Mouse (Mus musculus) layer of hippocampus, adult 18-20 months (tissue): ENCODE measurements around the gene Ppfia1. TPM values are rescaled to one million over a fixed set of nuclear protein-coding genes. Genes with fewer than 3 reads are reported as not detected.

Source experiments
- DNase-seq, 2 experiments: peaks; one replicate each; pipeline ENCODE4 v3.0.0; 2022; ENCODE audit warnings: low spot score in 2 of 2
- total RNA-seq, 2 experiments: library from RNA; stranded (reverse); gene quantifications; 2 replicates each; pipeline ENCODE4 v1.2.3; 2021

Gene Ppfia1
- total RNA-seq, 2 experiments from 2014 or later: 35.6 to 37.0 TPM

DNA sequence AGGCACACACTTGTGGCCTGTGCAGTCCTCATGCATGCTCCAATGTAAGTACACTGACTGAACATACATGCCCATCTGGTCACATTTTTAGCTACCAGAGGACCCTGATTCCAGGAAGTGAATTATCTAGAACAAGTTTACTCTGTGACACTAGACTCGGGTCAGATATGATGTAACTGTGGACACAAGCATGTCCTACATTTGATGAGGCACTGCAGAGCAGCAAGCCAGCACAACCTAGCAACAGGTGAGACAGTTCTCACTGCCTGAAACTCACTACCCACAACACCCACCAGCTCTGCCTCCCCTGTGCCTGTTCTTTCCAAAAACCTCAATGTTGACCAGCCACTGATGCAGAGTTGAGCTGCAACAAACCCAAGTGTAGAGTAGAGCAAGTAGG lies 2.7 kb downstream of the Ppfia1 start:
- no peak for DNase-seq

DNA sequence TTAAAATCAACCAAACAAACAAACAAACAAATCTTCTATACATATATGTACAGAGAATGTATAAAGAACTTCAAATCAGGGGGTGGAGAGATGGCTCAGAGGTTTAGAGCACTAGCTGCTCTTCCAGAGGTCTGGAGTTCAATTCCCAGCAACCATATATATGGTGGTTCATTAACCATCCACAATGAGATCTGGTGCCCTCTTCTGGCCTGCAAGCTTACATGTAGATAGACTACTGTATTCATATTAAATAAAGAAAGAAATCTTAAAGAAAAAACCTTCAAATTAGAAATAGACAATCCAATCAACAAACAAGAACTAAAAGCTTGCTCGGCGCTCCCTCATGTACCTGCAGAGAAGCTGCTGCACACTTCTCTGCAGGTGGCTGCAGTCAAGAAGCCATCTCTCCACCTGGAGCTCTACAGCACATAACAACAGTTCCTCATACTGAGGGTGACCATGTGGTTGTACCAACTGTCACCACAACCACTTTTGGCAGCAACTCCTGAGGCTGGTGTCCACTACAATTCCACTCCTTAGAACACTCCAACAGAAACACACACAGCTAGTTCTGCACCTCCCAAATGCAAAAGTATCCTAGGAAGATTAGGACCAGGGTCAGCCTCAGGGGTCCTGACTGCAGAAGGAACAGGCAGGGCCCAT lies 3.5 kb downstream of the Ppfia1 start:
- DNase-seq: no peak

DNA sequence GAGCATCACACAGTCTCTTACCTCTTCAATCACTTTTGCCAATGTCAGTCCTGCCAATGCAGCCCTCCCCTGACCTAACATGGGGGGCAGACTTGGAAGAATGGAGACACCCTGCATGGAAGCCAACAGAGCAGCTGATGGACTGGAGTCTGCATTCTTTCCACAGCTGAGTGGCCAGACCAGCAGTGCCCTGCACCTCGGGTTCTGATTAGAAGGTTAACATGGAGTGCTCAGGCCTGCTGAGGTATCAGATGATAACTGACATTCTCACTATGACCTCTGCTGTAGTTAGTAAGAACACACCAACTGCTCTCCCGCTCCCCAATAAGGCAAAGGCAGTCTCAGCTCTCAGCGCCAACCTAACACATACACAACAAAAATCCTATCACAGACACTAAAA lies 8.3 kb downstream of the Ppfia1 start:
- DNase-seq: no peak

DNA sequence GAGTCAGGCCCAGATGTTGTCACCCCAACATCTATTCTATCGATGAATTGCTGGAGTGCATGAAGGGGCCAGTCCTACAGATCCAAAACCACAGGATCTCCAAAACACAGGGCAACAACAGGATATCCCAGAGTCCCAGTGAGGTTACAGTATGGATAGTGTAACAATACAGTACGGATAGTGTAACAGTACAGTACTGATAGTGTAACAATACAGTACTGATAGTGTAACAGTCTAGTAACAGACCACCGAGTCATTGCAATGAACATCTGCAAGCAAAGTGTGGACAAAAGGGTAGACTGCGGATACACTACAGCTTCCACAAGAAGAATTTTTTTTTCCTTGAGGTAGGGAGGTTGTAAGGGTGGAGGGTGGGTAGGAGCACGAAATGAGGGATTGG lies 12.2 kb downstream of the Ppfia1 start:
- no peak for DNase-seq

DNA sequence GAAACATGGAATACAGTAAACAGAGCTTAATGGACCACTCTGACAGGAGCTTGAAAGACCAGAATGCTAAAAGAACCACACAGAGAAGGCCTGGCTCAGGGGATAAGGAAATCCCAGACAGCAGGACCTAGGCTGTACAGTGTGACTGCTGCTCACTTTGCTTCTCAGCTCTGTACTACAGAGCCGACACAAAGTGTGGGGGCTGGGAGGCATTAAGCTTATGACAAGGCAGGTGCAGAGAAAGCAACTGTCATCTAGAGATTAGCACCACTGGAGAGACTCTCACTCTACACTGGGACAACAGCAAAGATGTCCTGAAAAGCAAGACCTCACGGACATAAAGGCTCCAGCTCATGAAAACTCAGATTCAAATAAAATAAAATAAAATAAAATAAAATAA lies 14.4 kb downstream of the Ppfia1 start:
- no peak for DNase-seq

DNA sequence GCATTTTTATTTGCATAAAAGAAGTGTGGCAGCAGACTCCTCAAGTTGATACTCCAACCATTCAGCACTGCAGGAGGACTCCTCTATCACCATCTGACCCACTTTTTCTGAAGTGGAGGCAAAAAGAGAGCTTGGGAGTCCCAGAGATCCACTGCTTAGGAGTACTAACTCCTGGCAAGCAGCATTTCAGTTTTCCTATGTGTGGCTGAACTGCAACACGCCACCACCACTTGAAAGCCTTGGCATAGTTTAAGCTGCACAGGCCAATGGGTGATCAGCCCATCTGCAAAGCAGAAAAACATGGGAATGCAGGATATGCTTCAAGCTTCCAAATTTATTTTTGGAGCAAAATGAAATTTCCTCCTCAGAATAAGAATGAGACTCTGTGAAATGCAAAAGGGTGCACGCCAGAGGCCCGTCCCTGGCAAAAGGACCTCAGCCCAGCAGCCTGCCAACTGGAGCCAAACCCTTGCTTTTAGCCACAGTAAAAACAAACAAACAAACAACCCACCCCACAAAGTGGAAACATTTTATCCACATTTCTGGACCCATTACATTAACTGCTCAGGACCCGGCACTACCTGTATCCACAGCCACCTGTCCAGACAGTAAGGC lies 15.4 kb downstream of the Ppfia1 start:
- no peak for DNase-seq

DNA sequence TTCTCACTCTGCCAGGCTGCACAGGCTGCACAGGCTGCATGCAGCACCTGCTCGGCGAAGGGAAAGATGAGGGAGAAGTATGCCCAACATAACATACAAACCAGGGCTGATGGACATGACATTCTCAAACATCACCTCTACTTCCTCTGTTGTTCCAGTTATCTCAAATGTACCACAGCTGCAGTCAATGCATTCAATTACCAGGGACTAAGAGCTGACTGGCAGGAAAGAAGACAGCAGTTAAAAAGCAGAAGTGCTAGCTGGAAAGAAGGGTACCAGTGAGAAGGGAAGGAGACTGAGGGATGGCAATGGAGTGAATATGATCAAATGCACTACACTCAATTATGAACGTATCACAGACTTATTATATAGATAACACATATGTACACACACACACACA lies 17.2 kb downstream of the Ppfia1 start:
- DNase-seq: no peak

DNA sequence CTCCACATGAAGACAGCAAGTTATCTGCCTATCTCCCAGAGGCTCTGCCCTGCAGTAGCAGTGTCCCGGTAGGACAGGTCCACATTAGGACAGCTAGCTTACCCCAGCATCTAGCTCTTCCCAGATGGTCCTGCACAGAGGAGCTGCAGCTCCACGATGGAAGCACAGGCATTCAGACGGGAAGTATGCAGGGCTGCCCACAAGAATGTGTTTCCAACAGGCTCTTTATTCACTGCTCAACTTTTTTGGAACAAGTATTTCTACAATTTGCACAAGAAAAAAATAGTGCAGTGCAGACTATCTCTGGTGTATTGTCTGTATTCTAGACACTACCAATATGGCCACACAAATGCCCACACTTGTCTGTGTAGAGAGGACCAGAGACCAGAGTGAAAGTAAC lies 18.8 kb downstream of the Ppfia1 start:
- no peak for DNase-seq

DNA sequence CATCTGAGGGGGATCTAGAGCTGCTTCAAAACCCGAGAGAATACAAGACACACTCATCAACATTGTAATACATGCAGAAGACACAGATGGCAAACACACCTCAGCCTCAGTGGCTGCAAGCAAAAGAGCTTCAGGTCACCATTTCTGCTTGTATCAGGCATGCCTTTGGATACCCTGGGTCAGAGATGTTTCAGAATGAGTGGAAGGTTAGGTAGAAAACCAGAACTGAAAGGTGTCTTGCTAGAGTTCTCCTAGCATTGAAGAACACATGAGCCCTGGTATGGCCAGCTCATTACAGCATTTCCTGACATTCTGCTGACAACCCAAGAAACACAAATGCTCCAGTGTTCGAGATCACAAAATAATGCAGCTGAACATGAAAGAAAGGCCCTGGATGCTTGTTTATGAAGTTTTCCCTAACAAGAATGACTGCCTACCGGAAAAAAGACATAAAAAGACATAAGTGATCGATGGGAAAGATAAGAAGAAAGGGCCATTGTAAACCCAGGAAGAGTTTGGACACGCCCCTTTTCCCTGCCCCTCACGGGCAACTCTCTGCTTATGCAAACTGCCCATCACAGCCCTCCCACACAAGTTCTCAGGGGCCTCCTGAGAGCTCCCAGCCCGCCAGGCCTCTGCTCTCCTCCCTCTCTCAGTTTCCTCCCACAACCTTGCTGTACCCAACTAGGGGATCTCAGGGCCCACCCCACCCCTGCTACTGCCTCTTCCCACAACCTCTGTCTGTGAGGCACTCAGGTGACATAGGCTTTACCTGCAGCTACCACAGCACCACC lies 21.7 kb downstream of the Ppfia1 start:
- no peak for DNase-seq

DNA sequence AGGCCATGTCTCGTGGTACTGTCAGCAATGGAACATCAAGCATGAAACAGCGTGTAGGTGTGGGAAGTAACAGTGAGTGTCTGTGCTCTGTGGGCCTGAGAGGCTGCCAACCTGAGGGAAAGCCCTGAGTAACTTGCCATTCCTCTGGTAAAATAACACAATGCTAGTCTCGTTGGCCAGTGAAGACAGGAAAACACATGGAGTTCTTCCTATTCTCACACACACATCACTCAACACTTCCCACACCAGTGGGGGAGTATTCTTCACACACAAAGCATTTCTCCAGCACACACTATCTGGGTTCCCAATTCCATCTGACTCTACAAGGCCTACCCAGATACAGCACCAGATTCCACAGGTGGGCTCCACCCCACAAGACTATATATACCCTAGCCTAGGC lies 23.7 kb downstream of the Ppfia1 start:
- peak in 1 of 2 experiments; percentile 29 for DNase-seq

DNA sequence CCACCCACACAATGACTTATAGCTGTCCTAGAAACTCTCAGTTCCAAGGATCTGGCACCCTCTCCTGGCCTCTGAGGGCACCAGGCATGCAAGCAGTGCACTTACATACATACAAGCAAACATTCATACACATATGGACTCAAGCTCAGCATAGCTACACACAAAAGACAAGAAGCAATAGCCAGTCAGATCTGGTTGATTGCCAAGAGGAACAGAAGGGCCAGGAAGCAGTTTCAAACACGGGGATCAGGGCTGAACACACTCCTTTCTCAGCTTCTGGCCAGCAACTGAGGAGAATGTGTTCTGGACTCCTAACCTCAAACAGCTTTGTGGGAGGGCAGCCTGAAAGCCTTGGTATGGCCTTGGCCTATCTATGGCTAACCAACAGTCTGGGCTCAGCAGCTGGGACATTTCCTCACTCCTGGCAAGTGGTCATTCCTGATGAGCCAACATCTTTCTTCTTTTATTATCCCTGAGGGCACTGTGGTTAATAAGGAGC lies 25.8 kb downstream of the Ppfia1 start:
- no peak for DNase-seq

DNA sequence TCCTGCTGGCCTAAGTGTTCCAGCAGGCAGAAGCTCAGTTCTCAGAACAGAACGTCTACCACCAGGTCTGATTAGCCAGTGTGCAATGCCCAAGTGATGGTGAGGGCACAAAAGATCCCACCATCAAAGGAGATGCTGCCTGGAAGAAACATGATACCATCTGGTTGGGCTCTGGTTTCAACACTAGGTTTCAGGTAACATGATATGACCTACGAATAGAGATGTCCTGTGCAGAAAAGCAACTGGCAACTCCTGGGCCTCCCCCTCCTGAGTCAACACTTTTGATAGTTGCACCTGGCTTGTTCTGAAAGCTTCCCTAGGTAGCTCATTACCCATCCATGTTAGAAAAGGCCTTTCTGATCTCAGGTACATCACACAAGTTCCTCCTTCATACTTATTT lies 26.9 kb downstream of the Ppfia1 start:
- no peak for DNase-seq

DNA sequence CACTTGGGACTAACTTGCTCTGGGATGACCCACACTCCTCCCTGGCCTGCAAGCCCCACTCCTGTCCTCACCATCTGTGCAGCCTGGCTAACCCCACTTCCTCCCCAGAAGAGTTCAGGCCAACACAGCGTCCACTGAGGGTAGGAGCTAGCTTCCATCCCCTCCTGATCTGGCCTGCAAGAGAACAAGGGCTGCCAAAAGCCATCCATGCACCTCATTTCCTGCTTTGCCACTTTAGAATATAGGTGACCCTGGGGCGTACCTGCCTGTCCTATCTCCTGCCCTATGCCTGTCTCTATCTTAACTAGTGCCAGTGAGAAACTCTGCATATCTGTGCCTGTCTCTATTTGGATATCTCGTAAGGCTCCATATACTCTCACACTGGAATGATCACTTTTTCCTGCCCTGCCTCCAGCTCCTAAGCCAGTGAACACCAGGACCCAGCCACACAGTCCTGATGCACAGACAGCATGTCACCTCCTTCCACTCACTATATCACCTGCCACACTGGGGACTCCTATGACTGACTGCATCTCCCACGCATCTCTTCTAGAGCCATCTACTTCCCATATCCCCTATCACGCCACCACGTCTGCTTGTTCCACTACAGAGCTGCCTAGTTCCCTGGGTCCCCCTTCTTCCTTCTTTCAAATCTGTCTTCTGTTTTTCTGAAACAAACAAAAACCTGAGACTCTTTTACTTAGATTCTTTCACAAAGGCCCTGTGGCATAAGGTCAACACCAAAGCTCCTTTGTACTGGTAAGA lies 28.9 kb downstream of the Ppfia1 start:
- no peak for DNase-seq

DNA sequence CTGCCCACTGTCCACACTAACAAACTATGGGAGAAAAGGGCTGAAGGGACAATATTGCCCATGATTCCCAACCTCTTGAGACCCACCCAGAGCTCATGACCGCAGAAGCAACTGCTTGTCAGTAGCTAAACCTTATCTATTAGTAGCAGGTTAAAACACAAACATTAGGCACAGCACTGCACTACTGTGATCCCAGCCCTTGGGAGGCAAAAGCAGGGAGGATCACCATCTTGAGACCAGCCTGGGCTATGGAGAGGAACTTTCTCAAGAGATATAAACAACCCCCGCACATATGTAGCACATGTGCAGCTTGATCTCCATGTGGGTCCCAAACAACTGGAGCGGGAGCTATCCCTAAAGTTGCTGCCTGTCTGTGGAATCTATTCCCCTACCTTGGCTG lies 30.1 kb downstream of the Ppfia1 start:
- no peak for DNase-seq

DNA sequence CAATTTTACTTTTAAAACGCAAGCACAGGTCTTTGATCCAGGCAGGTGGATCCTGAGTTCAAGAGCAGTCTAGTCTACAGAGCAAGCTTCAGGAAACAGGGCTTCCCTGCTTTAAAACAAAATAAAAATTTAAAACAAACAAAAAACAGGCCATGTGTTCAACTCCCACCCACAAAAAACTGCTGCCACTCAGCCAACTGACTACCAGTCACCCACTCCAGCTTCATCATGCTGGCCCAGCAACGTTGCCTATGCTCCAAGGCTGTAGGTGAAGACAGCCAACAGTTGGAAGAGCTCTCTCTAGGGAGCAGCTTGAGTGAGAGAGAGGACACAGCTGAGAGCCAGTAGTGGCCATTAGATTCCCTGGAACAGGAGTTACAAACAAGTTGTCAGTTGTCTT lies 31.6 kb downstream of the Ppfia1 start:
- DNase-seq: peak; percentile 50 to 69

DNA sequence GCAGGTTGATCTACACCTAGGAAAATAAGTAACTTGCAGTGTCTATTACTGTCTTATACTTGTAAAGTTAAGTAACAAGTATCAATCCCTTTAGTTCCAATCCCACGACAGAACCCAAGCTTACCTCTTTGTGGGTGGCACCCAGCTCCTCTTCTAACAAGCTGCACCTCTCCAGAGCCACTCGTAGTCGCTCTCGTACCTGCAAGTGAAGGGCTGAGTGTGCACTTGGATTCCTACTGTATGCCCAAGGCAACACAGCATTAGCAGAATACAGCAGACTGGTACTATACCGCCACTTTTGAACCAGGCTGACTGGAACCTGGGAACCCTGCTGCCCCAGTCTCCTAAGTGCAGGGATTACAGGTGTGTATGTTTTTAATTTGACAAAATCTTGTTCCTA lies 33.7 kb downstream of the Ppfia1 start:
- DNase-seq: no peak

DNA sequence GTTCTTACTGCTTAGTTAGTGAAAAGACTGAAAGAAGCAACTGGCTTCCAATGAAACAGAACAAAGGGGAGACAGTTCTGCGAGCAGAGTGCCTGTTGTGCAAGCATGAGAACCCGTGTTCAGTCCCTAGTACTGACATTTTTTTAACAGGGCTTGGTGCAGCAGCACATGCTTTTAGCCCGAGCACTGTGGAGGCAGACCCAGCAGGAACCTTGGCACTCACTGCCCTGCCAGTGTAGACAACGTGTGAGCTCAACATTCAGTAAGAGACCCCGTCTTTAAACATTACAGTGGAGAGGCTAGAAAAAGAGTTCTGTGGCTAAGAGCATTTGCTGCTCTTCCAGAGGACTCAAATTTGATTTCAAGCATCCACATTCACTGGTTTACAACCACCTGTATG lies 36.8 kb downstream of the Ppfia1 start:
- DNase-seq: no peak

DNA sequence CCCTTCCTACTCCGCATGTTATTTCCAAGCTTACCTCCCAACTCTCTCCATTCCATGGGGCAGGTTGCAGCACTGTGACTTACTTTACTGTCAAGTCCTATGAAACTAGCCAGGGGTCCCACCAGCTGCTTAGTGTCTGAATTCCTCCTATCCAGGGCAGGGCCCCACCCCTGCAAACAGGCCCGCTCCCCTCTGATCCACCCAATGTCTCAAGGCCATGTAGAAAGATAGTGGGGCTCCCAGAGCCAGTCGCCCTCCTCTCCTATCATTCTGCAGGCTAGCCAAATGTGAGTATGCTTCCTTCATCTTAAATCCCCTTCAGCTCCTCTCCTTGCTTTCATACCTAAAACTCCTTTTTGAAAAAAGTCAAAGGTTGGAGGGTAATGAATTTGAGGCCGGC lies 44.4 kb downstream of the Ppfia1 start:
- no peak for DNase-seq

DNA sequence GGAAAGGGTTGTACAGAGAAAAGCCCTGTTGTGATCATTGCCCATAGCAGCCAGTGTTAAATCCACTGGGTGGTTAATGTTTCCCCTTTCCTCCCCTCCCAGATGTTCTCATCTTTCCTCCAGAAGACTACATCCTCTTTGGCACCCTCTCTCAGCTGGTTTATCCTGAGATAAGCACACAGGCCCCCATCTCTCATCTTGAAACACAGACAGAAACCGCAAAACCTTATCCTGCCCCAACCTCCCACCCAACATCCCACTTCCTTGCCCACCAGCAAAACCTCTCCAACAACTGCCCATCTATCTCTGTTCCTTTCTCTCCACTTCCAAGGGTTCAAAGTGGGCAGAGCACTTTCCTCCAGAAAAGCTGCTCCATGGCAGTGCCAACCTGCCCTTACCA lies 46.7 kb downstream of the Ppfia1 start:
- DNase-seq: no peak

DNA sequence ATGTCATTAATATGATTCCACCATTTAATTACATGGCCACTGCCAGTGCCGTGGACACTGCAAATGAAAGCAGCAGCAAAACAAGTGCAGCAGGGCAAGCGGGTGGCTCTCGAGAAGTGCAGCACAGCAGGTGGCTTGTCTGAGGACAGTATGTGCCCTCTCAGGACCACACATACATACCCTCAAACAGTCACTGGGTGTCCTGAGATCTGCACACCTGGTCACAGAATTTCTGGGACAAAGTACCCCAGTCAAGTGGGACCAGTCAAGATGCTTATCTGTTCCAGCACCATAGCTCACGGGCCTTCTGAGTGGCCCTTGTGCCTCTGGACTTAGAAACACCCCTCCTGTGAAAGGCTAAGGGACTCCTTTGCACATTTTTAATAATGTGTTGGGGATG lies 49.6 kb downstream of the Ppfia1 start:
- DNase-seq: no peak

DNA sequence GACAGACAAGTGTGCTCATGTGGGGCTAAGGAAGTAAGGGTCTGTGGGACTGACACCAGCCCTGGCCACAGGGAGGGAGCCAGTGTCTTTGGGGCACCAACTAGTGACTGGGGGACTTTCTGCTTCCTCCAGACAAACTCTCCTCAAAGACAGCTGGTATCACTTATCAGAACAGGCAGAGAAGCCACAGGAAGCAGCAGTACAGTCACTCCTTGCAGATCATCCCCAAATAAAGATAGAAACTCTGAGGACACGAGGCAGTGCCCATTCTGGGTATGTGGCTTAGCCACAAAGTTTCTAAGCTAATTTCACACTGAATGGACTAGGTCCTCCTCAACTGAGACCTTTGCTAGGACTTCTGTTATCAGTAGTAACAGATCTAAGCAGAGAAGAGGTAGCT lies 60.6 kb downstream of the Ppfia1 start:
- no peak for DNase-seq
